8 mouse cellular contexts compared by ENCODE assay signal in genomic region chr4:141952114-141952513, GRCm38 (mm10).
DNase-seq lines count a peak whose midpoint lies in the region; ATAC-seq and TF ChIP-seq lines count a peak whose summit lies in the region.

No protein-coding gene starts in this region.

- 62% methylated on average over 17 of the region's 17 CpGs for WGBS in forebrain, postnatal 0 days
- 66% methylated on average over 17 of the region's 17 CpGs for WGBS in forebrain, embryonic 16.5 days
- WGBS in thymus, adult 2 months, result 2% methylated on average over 17 of the region's 17 CpGs

- H3K27me3 ChIP-seq in forebrain, postnatal 0 days (ENCODE audit: insufficient read depth, low read length), result no peaks in the 10 kb centered on the region; the same call in 1 of the 2 replicates
- H3K27me3 ChIP-seq in forebrain, embryonic 16.5 days (replicated peaks; ENCODE audit: control insufficient read depth, insufficient read depth, low read length), result no peaks in the 10 kb centered on the region; the same call in 1 of the 2 replicates
- H3K27me3 ChIP-seq in thymus, adult 2 months (ENCODE audit: control insufficient read depth, insufficient read depth, low read length), result no peaks in the 10 kb centered on the region

- H3K9ac ChIP-seq in forebrain, postnatal 0 days, result no peak overlapping the region
- no peak overlapping the region for H3K9ac ChIP-seq in forebrain, embryonic 16.5 days (replicated peaks; ENCODE audit: low read depth, low read length)

- TF ChIP-seq CTCF in forebrain, postnatal 0 days (IDR thresholded peaks at IDR 0.05; ENCODE audit: low read depth), result no peak
- no peak for TF ChIP-seq CTCF in thymus, adult 2 months (IDR thresholded peaks at IDR 0.05; ENCODE audit: borderline replicate concordance, control insufficient read depth, extremely low read depth, insufficient read depth, low read length, poor library complexity)

- no peaks in the 10 kb centered on the region for H3K9me3 ChIP-seq in forebrain, postnatal 0 days (ENCODE audit: low read length)
- no peaks in the 10 kb centered on the region for H3K9me3 ChIP-seq in forebrain, embryonic 16.5 days (ENCODE audit: control insufficient read depth, low read length)

- H3K4me3 ChIP-seq in forebrain, postnatal 0 days (ENCODE audit: low read depth, low read length), result no peak overlapping the region
- H3K4me3 ChIP-seq in forebrain, embryonic 16.5 days (replicated peaks; ENCODE audit: low read length), result no peak overlapping the region
- H3K4me3 ChIP-seq in thymus, adult 2 months (ENCODE audit: control insufficient read depth, insufficient read depth, low read length), result no peak overlapping the region

- no peak overlapping the region for H3K27ac ChIP-seq in forebrain, postnatal 0 days (ENCODE audit: low read depth, low read length)
- H3K27ac ChIP-seq in forebrain, embryonic 16.5 days (ENCODE audit: low read length), result no peak overlapping the region
- peak overlapping the region; percentile 37; the same call in 1 of the 2 replicates for H3K27ac ChIP-seq in thymus, adult 2 months (ENCODE audit: control insufficient read depth, insufficient read depth, low read length)

- no peak for DNase-seq in forebrain, postnatal 0 days
- DNase-seq in thymus, adult 2 months, result no peak
- DNase-seq in thymus, postnatal 14 days, result no peak
- DNase-seq in layer of hippocampus, adult 8-10 months (ENCODE audit: low spot score in 2 of 2), result peak; percentile 49 to 56
- DNase-seq in adrenal gland, adult 18-20 months (ENCODE audit: low spot score in 2 of 2), result no peak
- DNase-seq in cerebellum, adult 11 months, result no peak

- H3K4me1 ChIP-seq in forebrain, postnatal 0 days (ENCODE audit: insufficient read depth), result no peaks in the 10 kb centered on the region
- peaks cover 13% of the 10 kb centered on the region for H3K4me1 ChIP-seq in forebrain, embryonic 16.5 days (replicated peaks; ENCODE audit: control insufficient read depth, insufficient read depth, low read length)
- H3K4me1 ChIP-seq in thymus, adult 2 months (replicated peaks; ENCODE audit: control insufficient read depth, insufficient read depth, low read length), result no peaks in the 10 kb centered on the region

- no peaks in the 10 kb centered on the region for H3K36me3 ChIP-seq in forebrain, postnatal 0 days (ENCODE audit: insufficient read depth)
- H3K36me3 ChIP-seq in forebrain, embryonic 16.5 days (ENCODE audit: control insufficient read depth, insufficient read depth), result no peaks in the 10 kb centered on the region
- no peaks in the 10 kb centered on the region for H3K36me3 ChIP-seq in thymus, adult 2 months (ENCODE audit: control insufficient read depth, insufficient read depth, low read length)

- no peak overlapping the region for H3K4me2 ChIP-seq in forebrain, postnatal 0 days (ENCODE audit: low read depth)
- H3K4me2 ChIP-seq in forebrain, embryonic 16.5 days (ENCODE audit: low read length), result no peak overlapping the region

- peak; percentile 12; the same call in 1 of the 2 replicates for ATAC-seq in forebrain, postnatal 0 days
- ATAC-seq in forebrain, embryonic 16.5 days, result no peak
- ATAC-seq in monocyte, adult 5-6 weeks (replicated peaks; ENCODE audit: insufficient number of reproducible peaks, low FRiP score, low TSS enrichment, poor library complexity, severe bottlenecking), result peak; percentile 86

- no peak for TF ChIP-seq POLR2A in thymus, adult 2 months (IDR thresholded peaks at IDR 0.05; ENCODE audit: control insufficient read depth, extremely low read depth, insufficient read depth, low read length, poor library complexity)

Comparison
In these comparisons a context has a peak if more than half of its experiments do, and no peak if none do; other contexts are left out.
1. DNase-seq: peak in layer of hippocampus, adult 8-10 months (2 of 2); none in forebrain, postnatal 0 days (single experiment), thymus, adult 2 months (single experiment), thymus, postnatal 14 days (single experiment), adrenal gland, adult 18-20 months (0 of 2) and cerebellum, adult 11 months (single experiment).